Mouse (Mus musculus) limb, embryonic 11.5 days (tissue): ENCODE results near the gene Pih1d1. TPM values are rescaled to one million over a fixed set of nuclear protein-coding genes. Genes with fewer than 3 reads are reported as not detected.
"Not testable (repeated sequence)": the region's sequence is repeated elsewhere in the genome, so short reads cannot be mapped to it uniquely, and the experiment has no call there.

ENCODE experiments used
- ATAC-seq: fragments of 200-750 bp; cut with Nextera tagmentation; 2 replicates; pipeline ENCODE4 v1.8.0; 2017; ENCODE audit warnings: low read depth; ENCODE audit not compliant: insufficient number of reproducible peaks, low FRiP score, low TSS enrichment
- DNase-seq: peaks from one replicate; pipeline ENCODE4 v3.0.0-alpha.2; 2015; ENCODE audit warnings: low spot score
- H3K27ac ChIP-seq: fragments of 300-500 bp; sonication (generic); replicated peaks from 2 replicates; pipeline ENCODE4 v1.5.1; 2014; ENCODE audit warnings: low read depth, mild to moderate bottlenecking, low read length
- H3K27me3 ChIP-seq: fragments of 300-500 bp; sonication (generic); 2 replicates; pipeline ENCODE4 v1.6.1; 2014; ENCODE audit warnings: mild to moderate bottlenecking, low read length, mixed read lengths; ENCODE audit not compliant: control insufficient read depth, insufficient read depth
- H3K36me3 ChIP-seq: fragments of 300-500 bp; sonication (generic); 2 replicates; pipeline ENCODE4 v1.6.1; 2014; ENCODE audit warnings: mild to moderate bottlenecking, low read length, moderate library complexity, mixed read lengths; ENCODE audit not compliant: control insufficient read depth, insufficient read depth
- H3K4me1 ChIP-seq: fragments of 300-500 bp; sonication (generic); 2 replicates; pipeline ENCODE4 v1.6.1; 2014; ENCODE audit warnings: low read length, mixed read lengths; ENCODE audit not compliant: control insufficient read depth, insufficient read depth
- H3K4me2 ChIP-seq: fragments of 300-500 bp; sonication (generic); 2 replicates; pipeline ENCODE4 v1.6.1; 2014; ENCODE audit warnings: low read depth, mild to moderate bottlenecking, moderate library complexity; ENCODE audit not compliant: severe bottlenecking
- H3K4me3 ChIP-seq: fragments of 300-500 bp; sonication (generic); 2 replicates; pipeline ENCODE4 v1.5.1; 2014; ENCODE audit warnings: low read depth, low read length
- H3K9ac ChIP-seq: fragments of 300-500 bp; sonication (generic); 2 replicates; pipeline ENCODE4 v1.6.1; 2014; ENCODE audit warnings: mild to moderate bottlenecking, low read length
- H3K9me3 ChIP-seq: fragments of 300-500 bp; sonication (generic); 2 replicates; pipeline ENCODE4 v1.6.1; 2016; ENCODE audit warnings: low read length; ENCODE audit not compliant: control insufficient read depth
- WGBS: fragments of 180-500 bp; shearing (Covaris S2); extraction: QIAGEN DNeasy Blood & Tissue Kit; methylation state at CpG from one replicate; pipeline ENCODE4 v1.1.7; 2014; 5-methylcytosine and 5-hydroxymethylcytosine counted together
- polyA plus RNA-seq: library from polyadenylated mRNA; unstranded; fragments of >200 nt; fragmentation: Nextera tagmentation; extraction: Ambion mirVana; gene quantifications from 2 replicates; pipeline ENCODE4 v1.2.1, GENCODE M21; 2014

The Pih1d1 gene
- polyA plus RNA-seq, 1 experiment from 2014 or later, result 106 TPM

DNA sequence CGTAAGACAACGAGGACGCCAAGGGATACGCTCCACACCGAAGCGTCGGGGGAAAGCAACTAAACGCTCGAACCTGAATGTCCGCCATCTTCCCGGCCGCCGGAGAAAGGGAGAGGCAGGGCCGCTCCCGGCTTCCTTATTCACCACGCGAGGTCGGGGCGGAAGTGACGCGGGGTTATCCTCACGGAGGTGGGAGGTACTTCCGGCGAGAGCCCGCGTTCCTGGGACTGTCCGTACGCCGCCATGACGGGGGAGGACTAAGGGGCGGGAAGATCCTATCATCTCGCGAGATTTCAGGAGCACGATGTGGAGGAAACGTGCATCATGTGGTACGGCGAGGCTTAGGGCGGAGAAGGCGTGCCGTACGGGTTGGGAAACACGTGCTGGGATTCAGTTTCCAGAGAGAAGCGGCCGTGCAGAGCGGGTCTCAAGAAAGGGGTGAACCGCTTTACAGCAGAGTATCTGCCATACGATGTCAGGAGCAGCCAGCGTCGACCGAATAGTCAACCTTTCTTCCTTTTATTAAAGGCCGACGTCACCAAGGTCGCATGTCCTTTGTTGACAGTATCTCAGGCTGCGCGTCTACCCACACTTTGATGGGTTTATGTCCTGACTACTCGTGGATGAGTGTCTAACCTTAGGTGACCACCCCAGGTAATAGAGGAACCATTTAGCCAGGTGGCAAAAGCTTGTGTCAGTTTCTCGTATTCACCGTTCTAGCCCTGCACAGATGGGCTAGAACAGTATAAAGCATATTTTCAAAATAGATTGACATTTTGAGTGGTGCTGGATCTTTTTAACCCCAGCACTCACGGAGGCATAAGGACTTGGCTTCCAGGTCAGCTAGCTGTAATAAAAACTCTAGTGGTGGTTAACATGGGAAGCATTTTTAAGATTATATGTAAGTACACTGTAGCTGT is 29.6 kb upstream of the Pih1d1 start, which contains the start of gene Rps11:
Gene Rps11 (minus strand): TSS at position 216 of the 920 bp plus-strand sequence.
- peak within 1 kb of the TSS; percentile 86 for H3K4me2 ChIP-seq
- peaks cover 51% of the 10 kb centered on the region for H3K36me3 ChIP-seq
- no peaks in the 10 kb centered on the region for H3K9me3 ChIP-seq
- H3K9ac ChIP-seq, result peak within 1 kb of the TSS; percentile 99
- WGBS, result under 1% methylated on average over 59 of the region's 59 CpGs
- peak; percentile 100 for DNase-seq
- H3K4me1 ChIP-seq, result peaks cover 33% of the 10 kb centered on the region
- ATAC-seq, result peak; percentile 82
- peak within 1 kb of the TSS; percentile 86 for H3K27ac ChIP-seq
- H3K27me3 ChIP-seq, result no peaks in the 10 kb centered on the region
- peak within 1 kb of the TSS; percentile 96 for H3K4me3 ChIP-seq

DNA sequence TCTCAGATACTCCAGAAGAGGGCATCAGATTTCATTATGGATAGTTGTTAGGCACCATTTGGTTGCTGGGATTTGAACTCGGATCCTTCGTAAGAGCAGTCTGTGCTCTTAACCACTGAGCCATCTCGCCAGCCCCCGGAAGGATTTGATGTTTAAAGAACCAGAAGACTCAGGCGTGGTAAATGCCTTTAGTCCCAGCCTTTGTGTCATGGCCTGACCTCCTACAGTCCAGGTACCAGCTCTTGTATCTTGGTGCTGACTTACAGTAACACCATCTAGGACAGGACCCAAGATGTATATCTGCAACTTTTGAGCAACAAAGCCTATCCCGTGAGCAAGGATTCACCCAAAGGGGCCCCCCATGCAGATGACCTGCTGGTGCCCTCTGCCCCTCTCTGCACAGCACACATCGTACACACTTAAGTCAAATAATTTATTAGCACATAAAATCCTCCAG is 28.9 kb upstream of the Pih1d1 start:
- H3K27ac ChIP-seq, result peak overlapping the region; percentile 39; the same call in 1 of the 2 replicates
- no peaks in the 10 kb centered on the region for H3K9me3 ChIP-seq
- ATAC-seq (no peak), DNase-seq (peak; percentile 67)
- H3K4me1 ChIP-seq, result peaks cover 38% of the 10 kb centered on the region
- H3K9ac ChIP-seq, result peak overlapping the region; percentile 17; the same call in 1 of the 2 replicates
- no peaks in the 10 kb centered on the region for H3K27me3 ChIP-seq
- H3K4me2 ChIP-seq, result 0 out of 2 replicates have a peak overlapping the region, but pooled peaks have one; percentile 42
- WGBS, result 11% methylated on average over 7 of the region's 7 CpGs
- H3K4me3 ChIP-seq, result peak overlapping the region; percentile 8; the same call in 1 of the 2 replicates
- peaks cover 45% of the 10 kb centered on the region for H3K36me3 ChIP-seq

GRCm38 (mm10) chr7:45125649-45126048 is 28.5 kb upstream of the Pih1d1 start:
- Histone ChIP-seq H3K27ac (peak overlapping the region; percentile 39; the same call in 1 of the 2 replicates), H3K36me3 (peaks cover 45% of the 10 kb centered on the region), H3K9ac (peak overlapping the region; percentile 1; the same call in 1 of the 2 replicates), H3K4me3 (0 out of 2 replicates have a peak overlapping the region, but pooled peaks have one; percentile 8), H3K4me2 (peak overlapping the region; percentile 91; the same call in 1 of the 2 replicates), H3K4me1 (peaks cover 38% of the 10 kb centered on the region)
- not testable (repeated sequence) for ATAC-seq, DNase-seq, H3K27me3 ChIP-seq, H3K9me3 ChIP-seq
- 59% methylated on average over 5 of the region's 5 CpGs for WGBS

- DNase-seq (no peak), ATAC-seq (no peak)
- 76% methylated on average over 17 of the region's 17 CpGs for WGBS
- H3K4me3 ChIP-seq, result peak overlapping the region; percentile 99
- peaks cover 38% of the 10 kb centered on the region for H3K36me3 ChIP-seq
- peak overlapping the region; percentile 100 for H3K9ac ChIP-seq
- H3K27me3 ChIP-seq, result no peaks in the 10 kb centered on the region
- peaks cover 38% of the 10 kb centered on the region for H3K4me1 ChIP-seq
- peak overlapping the region; percentile 91 for H3K4me2 ChIP-seq
- H3K27ac ChIP-seq, result peak overlapping the region; percentile 91; the same call in 1 of the 2 replicates
- no peaks in the 10 kb centered on the region for H3K9me3 ChIP-seq
Observed at GRCm38 (mm10) chr7:45126147-45126843, 27.8 kb upstream of the Pih1d1 start.

DNA sequence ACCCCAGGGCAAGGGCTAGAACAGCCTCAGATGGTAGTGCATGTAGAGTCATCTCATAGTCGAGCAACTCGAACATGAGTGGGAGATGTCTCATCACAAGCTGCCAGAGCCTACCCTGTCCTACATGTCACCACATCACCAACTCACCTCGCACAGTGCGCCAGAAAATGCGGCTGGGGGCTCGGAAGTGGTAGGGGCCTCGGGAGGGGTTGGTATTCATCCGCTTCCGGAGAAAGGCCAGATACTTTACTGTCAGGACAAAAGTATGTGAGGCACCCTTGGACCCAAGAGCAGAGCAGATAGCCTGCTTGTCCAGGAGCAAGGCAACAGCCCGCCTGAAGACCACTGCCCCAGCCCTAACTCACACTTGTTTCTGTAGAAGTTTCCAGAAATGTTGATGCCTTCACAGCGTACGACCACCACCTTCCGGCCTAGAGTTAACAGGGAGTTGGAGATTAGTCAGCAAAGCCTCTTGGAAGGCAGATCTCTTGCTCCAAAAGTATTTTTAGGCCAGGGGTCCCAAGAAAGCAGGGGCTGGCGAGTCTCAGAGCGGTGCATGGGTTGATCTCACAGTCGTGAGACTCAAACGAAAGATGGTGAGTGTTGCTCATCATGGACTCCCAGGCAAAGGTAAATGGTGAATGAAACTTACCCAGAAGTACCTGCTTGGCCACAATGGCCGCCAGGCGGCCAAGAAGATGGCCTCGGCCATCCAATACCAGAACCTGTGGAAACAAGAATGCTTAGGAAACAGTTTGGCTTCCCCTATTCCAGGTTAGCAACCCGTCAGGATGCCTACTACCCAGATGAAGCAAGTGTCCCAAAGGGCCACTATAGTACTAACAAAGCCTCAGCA is 27.0 kb upstream of the Pih1d1 start:
- H3K4me3 ChIP-seq, result peak overlapping the region; percentile 99
- H3K36me3 ChIP-seq, result peaks cover 31% of the 10 kb centered on the region
- no peaks in the 10 kb centered on the region for H3K9me3 ChIP-seq
- H3K9ac ChIP-seq, result peak overlapping the region; percentile 100
- peak overlapping the region; percentile 91 for H3K4me2 ChIP-seq
- 40% methylated on average over 21 of the region's 21 CpGs for WGBS
- no peaks in the 10 kb centered on the region for H3K27me3 ChIP-seq
- H3K27ac ChIP-seq, result peak overlapping the region; percentile 91
- ATAC-seq, result no peak
- DNase-seq, result peak; percentile 55
- peaks cover 35% of the 10 kb centered on the region for H3K4me1 ChIP-seq

DNA sequence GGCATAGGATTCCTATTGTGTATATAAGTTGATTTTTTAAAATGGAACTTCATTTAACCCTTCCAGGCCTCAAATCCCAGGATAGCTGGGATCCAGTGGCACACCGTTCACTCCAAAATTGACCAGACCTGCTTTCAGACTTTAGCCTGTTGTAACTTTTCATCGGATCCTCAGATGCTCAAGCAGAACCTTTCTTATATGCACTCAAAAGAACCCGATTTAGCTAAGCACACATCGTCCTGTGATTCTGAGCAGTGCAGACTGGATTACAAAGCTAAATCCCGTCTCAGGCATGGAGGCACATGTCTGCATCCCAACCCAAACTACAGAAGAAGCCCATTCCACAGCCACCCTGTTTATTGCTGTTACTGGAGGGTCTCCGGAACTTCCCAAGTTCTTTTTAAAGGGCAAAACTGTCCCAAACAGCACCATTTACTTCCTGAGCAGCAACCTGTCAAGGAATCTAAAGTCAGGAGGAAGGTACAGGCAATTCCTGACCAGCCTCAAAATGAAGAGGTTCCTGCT is 26.3 kb upstream of the Pih1d1 start:
- peak overlapping the region; percentile 91 for H3K27ac ChIP-seq
- H3K9ac ChIP-seq, result peak overlapping the region; percentile 100
- peaks cover 32% of the 10 kb centered on the region for H3K4me1 ChIP-seq
- no peaks in the 10 kb centered on the region for H3K9me3 ChIP-seq
- no peaks in the 10 kb centered on the region for H3K27me3 ChIP-seq
- H3K4me3 ChIP-seq, result peak overlapping the region; percentile 99
- no peak for DNase-seq
- H3K36me3 ChIP-seq, result peaks cover 27% of the 10 kb centered on the region
- ATAC-seq, result no peak
- peak overlapping the region; percentile 91 for H3K4me2 ChIP-seq
- under 1% methylated on average over 6 of the region's 6 CpGs for WGBS

GRCm38 (mm10) chr7:45128624-45129246 is 25.4 kb upstream of the Pih1d1 start, which contains the start of gene Rpl13a:
Rpl13a (minus strand) TSS chr7:45128761.
- ATAC-seq, result peak; percentile 93

More at GRCm38 (mm10) chr7:45128624-45129246, 25.4 kb upstream of the Pih1d1 start, which contains the start of gene Rpl13a:
- H3K9me3 ChIP-seq, result no peaks in the 10 kb centered on the region
- H3K36me3 ChIP-seq, result peaks cover 23% of the 10 kb centered on the region
- H3K4me3 ChIP-seq, result peak within 1 kb of the TSS; percentile 99
- H3K4me2 ChIP-seq, result peak within 1 kb of the TSS; percentile 91
- peak within 1 kb of the TSS; percentile 100 for H3K9ac ChIP-seq
- 0% methylated on average over 48 of the region's 48 CpGs for WGBS
- H3K27me3 ChIP-seq, result no peaks in the 10 kb centered on the region
- peak within 1 kb of the TSS; percentile 91 for H3K27ac ChIP-seq
- peaks cover 27% of the 10 kb centered on the region for H3K4me1 ChIP-seq
- DNase-seq, result peak; percentile 99
